Mouse (Mus musculus) limb, embryonic 14.5 days (tissue): Measurements from ENCODE around the gene Mroh8. TPM values are rescaled to one million over a fixed set of nuclear protein-coding genes. Genes with fewer than 3 reads are reported as not detected.
"Not testable (repeated sequence)": the region's sequence is repeated elsewhere in the genome, so short reads cannot be mapped to it uniquely, and the experiment has no call there.

Source experiments
- ATAC-seq: fragments of 200-750 bp; cut with Nextera tagmentation; 2 replicates; pipeline ENCODE4 v1.8.0; 2017; ENCODE audit warnings: low read depth, moderate number of reproducible peaks, moderate TSS enrichment; ENCODE audit not compliant: low FRiP score
- DNase-seq: peaks from one replicate; pipeline ENCODE4 v3.0.0-alpha.2; 2015; ENCODE audit warnings: low spot score
- H3K27ac ChIP-seq: fragments of 300-500 bp; sonication (generic); replicated peaks from 2 replicates; pipeline ENCODE4 v1.5.1; 2014; ENCODE audit warnings: low read depth, mild to moderate bottlenecking, low read length, moderate library complexity, mixed read lengths
- H3K27me3 ChIP-seq: fragments of 300-500 bp; sonication (generic); 2 replicates; pipeline ENCODE4 v1.6.1; 2014; ENCODE audit warnings: low read length, mixed read lengths; ENCODE audit not compliant: control insufficient read depth, insufficient read depth
- H3K36me3 ChIP-seq: fragments of 300-500 bp; sonication (generic); 2 replicates; pipeline ENCODE4 v1.6.1; 2014; ENCODE audit warnings: mild to moderate bottlenecking, low read length, moderate library complexity, mixed read lengths; ENCODE audit not compliant: control insufficient read depth, insufficient read depth
- H3K4me1 ChIP-seq: fragments of 300-500 bp; sonication (generic); 2 replicates; pipeline ENCODE4 v1.6.1; 2014; ENCODE audit warnings: antibody characterized with exemption, low read length, mixed read lengths; ENCODE audit not compliant: control insufficient read depth, insufficient read depth
- H3K4me2 ChIP-seq: fragments of 300-500 bp; sonication (generic); replicated peaks from 2 replicates; pipeline ENCODE4 v1.6.1; 2014; ENCODE audit warnings: low read depth, mild to moderate bottlenecking, low read length, moderate library complexity; ENCODE audit not compliant: severe bottlenecking
- H3K4me3 ChIP-seq: fragments of 300-500 bp; sonication (generic); replicated peaks from 2 replicates; pipeline ENCODE4 v1.5.1; 2014; ENCODE audit warnings: low read length
- H3K9ac ChIP-seq: fragments of 300-500 bp; sonication (generic); 2 replicates; pipeline ENCODE4 v1.6.1; 2014; ENCODE audit warnings: mild to moderate bottlenecking, low read depth, low read length, moderate library complexity; ENCODE audit not compliant: severe bottlenecking
- H3K9me3 ChIP-seq: fragments of 300-500 bp; sonication (generic); 2 replicates; pipeline ENCODE4 v1.6.1; 2016; ENCODE audit warnings: low read length; ENCODE audit not compliant: control insufficient read depth
- POLR2A ChIP-seq: fragments of 200-500 bp; IDR thresholded peaks from 2 replicates; pipeline ENCODE4 v1.8.0; 2012; ENCODE audit warnings: inconsistent platforms, mild to moderate bottlenecking, moderate library complexity, borderline replicate concordance; ENCODE audit not compliant: insufficient read depth, insufficient read length; ENCODE audit errors: extremely low read depth
- WGBS: fragments of 180-500 bp; shearing (Covaris S2); extraction: QIAGEN DNeasy Blood & Tissue Kit; methylation state at CpG from one replicate; pipeline ENCODE4 v1.1.7; 2014; 5-methylcytosine and 5-hydroxymethylcytosine counted together
- polyA plus RNA-seq, 2 experiments: library from polyadenylated mRNA; depleted of rRNA in 1 of 2; stranded (reverse) in 1 of 2; unstranded in 1 of 2; fragments of >200 nt; fragmentation: Nextera tagmentation in 1 of 2; extraction: Ambion mirVana in 1 of 2; gene quantifications; 2 replicates each; pipeline versions ENCODE4 v1.2.1 to v1.2.3; 2012 to 2014

The Mroh8 gene
- polyA plus RNA-seq, 2 experiments: 0.18 to 0.36 TPM

GRCm38 (mm10) chr2:157172984-157173383 lies 106.4 kb downstream of the Mroh8 start:
- H3K4me2 ChIP-seq: no peak overlapping the region
- H3K27me3 ChIP-seq: no peaks in the 10 kb centered on the region
- no peak overlapping the region for H3K4me3 ChIP-seq
- no peak overlapping the region for H3K27ac ChIP-seq
- H3K4me1 ChIP-seq: no peaks in the 10 kb centered on the region
- ATAC-seq (no peak), DNase-seq (no peak)
- peaks cover 65% of the 10 kb centered on the region for H3K36me3 ChIP-seq
- 78% methylated on average over 6 of the region's 6 CpGs for WGBS
- TF ChIP-seq POLR2A: no peak
- no peak overlapping the region for H3K9ac ChIP-seq
- no peaks in the 10 kb centered on the region for H3K9me3 ChIP-seq

GRCm38 (mm10) chr2:157170626-157171025 lies 108.7 kb downstream of the Mroh8 start:
- Histone ChIP-seq H3K9me3 (no peaks in the 10 kb centered on the region), H3K36me3 (peaks cover 65% of the 10 kb centered on the region), H3K27ac (no peak overlapping the region), H3K4me3 (no peak overlapping the region), H3K27me3 (no peaks in the 10 kb centered on the region), H3K4me2 (no peak overlapping the region), H3K9ac (no peak overlapping the region), H3K4me1 (no peaks in the 10 kb centered on the region)
- TF ChIP-seq POLR2A: no peak
- WGBS: 76% methylated on average over 6 of the region's 6 CpGs
- ATAC-seq (no peak), DNase-seq (no peak)

- Histone ChIP-seq H3K9me3 (no peaks in the 10 kb centered on the region), H3K4me2 (no peak overlapping the region), H3K4me3 (no peak overlapping the region), H3K36me3 (peaks cover 60% of the 10 kb centered on the region), H3K9ac (no peak overlapping the region), H3K27ac (no peak overlapping the region), H3K27me3 (no peaks in the 10 kb centered on the region), H3K4me1 (no peaks in the 10 kb centered on the region)
- 62% methylated on average over 5 of the region's 5 CpGs for WGBS
- no peak for ATAC-seq
- no peak for DNase-seq
- no peak for TF ChIP-seq POLR2A
Observed at GRCm38 (mm10) chr2:157170166-157170565, 109.2 kb downstream of the Mroh8 start.

GRCm38 (mm10) chr2:157166371-157167080 lies 112.8 kb downstream of the Mroh8 start:
- no peak for TF ChIP-seq POLR2A

GRCm38 (mm10) chr2:157165312-157166224 lies 113.8 kb downstream of the Mroh8 start:
- not testable (repeated sequence) for H3K4me2 ChIP-seq, H3K27me3 ChIP-seq, H3K9me3 ChIP-seq, ATAC-seq, H3K27ac ChIP-seq, H3K9ac ChIP-seq, DNase-seq, H3K4me1 ChIP-seq, H3K4me3 ChIP-seq
- peaks cover 54% of the 10 kb centered on the region for H3K36me3 ChIP-seq

More at GRCm38 (mm10) chr2:157166371-157167080, 112.8 kb downstream of the Mroh8 start:
- H3K4me1 ChIP-seq: no peaks in the 10 kb centered on the region
- no peaks in the 10 kb centered on the region for H3K9me3 ChIP-seq
- H3K4me3 ChIP-seq: no peak overlapping the region
- no peak for ATAC-seq
- H3K27ac ChIP-seq: no peak overlapping the region
- H3K4me2 ChIP-seq: no peak overlapping the region
- 92% methylated on average over 12 of the region's 12 CpGs for WGBS
- H3K27me3 ChIP-seq: no peaks in the 10 kb centered on the region
- H3K9ac ChIP-seq: no peak overlapping the region
- peaks cover 54% of the 10 kb centered on the region for H3K36me3 ChIP-seq
- no peak for DNase-seq
